Mouse (Mus musculus) duodenum, adult 2 months (tissue): ENCODE measurements around the gene Dbt. TPM values are rescaled to one million over a fixed set of nuclear protein-coding genes. Genes with fewer than 3 reads are reported as not detected.

ENCODE experiments used
- polyA plus RNA-seq: library from polyadenylated mRNA; depleted of rRNA; stranded (reverse); fragments of >200 nt; gene quantifications from 2 replicates; pipeline ENCODE4 v1.2.3, GENCODE M21; 2012; ENCODE audit warnings: low replicate concordance; rRNA removed

The Dbt gene
- polyA plus RNA-seq = 0.82 and 5.3 TPM in 2 replicates

DNA sequence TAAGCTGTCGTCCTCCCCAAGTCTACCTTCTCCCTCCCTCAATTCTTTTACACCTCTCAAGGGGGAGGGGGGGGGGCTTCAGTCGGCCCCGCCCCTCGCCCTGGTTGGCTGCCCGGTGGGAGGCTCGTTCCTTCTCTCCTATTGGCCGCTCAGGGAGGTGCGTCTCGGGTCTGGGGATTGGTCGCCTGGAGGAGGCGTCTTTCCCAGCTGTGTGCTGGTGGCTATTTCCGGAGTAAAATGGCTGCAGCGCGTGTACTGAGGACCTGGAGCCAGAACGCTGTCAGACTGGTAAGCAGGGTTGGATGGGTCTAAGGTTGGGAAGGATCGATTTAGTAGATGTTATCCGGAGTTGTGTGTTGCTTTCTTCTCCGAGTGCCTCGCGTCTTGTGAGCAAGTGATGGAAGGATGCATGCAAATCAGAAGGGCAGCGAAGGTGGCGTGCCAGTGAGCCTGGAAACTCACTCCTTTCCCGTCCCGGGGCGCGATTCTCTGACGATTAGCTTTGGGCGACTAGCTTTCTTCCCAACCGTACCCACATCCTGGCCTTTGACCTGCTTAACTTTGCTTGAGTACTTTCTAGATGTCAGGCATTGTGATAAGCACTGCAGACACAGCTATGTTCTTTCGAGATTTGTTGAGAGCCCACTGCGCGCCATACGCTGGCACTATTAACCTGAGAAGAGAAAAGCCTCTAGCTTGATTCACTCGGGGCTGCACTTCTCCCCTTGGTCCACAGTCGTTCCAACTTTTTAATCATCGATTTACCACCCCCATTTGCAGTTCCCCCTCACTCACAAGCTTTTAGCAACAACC is at the start of gene Dbt:
TSS of gene Dbt (plus strand) at position 167 of the 813 bp plus-strand sequence.

DNA sequence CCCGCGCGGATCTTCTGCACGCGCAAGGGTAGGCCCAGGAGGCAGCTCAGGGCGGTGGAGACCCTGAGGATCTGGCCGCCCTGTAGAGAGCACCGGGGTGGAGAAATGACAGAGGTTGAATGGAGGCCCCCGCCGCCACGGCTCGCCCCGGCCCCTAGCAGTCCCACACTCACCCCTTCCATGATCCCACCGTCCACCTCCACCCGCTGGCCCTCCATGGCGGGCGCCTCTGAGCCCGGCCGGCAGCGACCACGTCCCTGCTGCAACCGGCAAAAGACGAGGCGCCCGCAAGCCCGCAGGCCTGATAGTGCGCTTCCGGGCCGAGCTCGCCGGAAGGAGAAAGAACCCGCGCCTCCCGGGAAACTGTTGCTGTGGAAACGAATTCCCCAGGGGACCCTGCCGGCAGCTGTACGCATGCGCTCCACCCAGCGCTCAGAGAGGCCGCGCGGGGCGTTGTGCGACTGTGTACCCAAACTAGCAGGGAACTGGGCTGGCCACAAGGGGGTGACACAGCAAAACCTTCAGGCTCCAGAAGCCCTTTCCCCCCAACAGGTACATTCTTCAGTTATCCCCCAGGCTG is 5.0 kb upstream of the Dbt start, which contains the start of gene Rtca:
TSS of gene Rtca (minus strand) at position 437 of the 580 bp plus-strand sequence.

DNA sequence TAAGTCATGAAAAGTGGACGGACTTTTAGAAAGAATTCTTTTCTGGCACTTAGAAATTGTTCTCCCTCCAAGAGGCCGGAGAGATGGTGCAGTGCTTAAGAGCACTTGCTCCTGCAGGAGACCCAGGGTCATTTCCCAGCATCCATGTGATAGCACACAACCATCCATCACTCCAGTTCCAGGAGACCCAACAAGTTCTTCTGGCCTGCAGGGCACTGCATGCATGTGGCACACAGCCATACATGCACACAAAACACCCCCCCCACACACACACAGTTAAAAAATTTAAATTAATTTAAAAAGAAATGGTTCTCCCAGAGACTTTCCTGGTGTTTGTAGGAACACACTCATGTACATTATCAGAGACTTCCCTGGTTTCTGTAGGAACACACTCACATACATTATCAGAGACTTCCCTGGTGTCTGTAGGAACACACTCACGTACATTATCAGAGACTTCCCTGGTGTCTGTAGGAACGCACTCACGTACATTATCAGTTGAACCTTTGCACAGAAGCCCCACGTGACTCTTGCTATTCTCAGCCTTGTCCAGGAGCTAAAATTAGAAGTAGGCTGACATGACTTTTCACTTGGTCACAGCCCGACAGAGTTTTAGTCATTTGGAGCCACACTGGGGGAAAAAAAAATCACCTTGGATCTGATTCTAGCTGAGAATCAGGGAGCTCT is 49.7 kb downstream of the Dbt start, which contains the start of gene Lrrc39:
TSS of gene Lrrc39 (plus strand) at position 566 of the 687 bp plus-strand sequence.

DNA sequence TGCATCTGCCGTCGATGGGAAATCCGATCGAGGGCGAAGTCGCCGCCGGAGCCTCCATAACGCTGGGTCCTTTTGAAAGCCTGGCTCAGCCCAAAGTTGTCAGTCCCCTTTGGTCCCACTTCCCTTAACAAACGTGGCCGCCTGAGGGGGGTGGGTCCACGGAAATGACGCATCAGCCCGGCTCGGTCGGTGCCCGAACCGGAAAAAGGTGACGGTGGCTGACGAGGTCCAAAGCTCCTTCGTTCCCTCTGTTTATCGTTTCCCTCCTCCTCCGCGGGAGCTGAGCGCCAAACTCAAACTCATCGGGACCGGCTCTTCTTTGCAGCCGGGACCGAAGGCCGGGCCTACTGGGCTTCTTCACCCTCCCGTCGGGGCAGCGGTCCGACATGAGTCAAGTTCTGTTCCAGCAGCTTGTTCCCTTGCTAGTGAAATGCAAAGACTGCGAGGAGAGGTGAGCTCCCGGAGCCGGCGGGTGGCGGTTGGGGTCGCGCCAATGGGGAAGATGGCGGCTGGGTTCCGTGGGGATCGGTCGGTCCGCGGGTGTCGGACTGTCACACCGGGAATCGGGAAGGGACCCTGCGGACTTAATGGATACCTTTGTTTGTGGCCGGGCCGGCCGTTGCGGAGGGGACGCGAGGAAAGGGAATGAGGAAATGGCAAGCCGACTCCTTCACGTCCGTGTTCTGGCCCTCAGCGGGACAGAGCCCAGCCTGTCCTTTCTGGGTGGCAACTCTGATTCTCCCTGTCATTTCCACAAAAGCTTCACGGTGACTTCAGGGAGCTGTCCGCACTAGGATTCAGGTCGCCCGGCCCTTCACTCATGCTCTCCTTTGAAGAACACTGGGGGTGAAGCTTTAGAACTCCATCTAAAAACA is 82.1 kb downstream of the Dbt start, which contains the start of gene Sass6:
TSS of gene Sass6 (plus strand) at position 255 of the 875 bp plus-strand sequence.

Other genes with a start within 250 kb of the Dbt start
- gene Cdc14a, start 89.0 kb upstream of the Dbt start, polyA plus RNA-seq = 12.9 and 14.7 TPM in 2 replicates
- gene Rtca, start 4.9 kb upstream of the Dbt start, polyA plus RNA-seq = 26.3 and 38.5 TPM in 2 replicates
- 0.08 and 0.12 TPM in 2 replicates for gene Lrrc39, start 49.9 kb downstream of the Dbt start, polyA plus RNA-seq
- gene Sass6, start 81.9 kb downstream of the Dbt start, polyA plus RNA-seq = 0.15 and 0.93 TPM in 2 replicates
- gene Trmt13, start 101.5 kb downstream of the Dbt start, polyA plus RNA-seq = 0.31 and 1.2 TPM in 2 replicates
- 2.8 and 5.8 TPM in 2 replicates for gene Mfsd14a, start 149.6 kb downstream of the Dbt start, polyA plus RNA-seq
- not detected in 2 replicates for gene Gm43191, start 168.2 kb downstream of the Dbt start, polyA plus RNA-seq
- 15.6 and 18.4 TPM in 2 replicates for gene Slc35a3, start 199.8 kb downstream of the Dbt start, polyA plus RNA-seq